Mouse (Mus musculus) embryonic fibroblast, embryonic 13.5 days (primary cell): ENCODE measurements around the gene 5031439G07Rik. TPM values are rescaled to one million over a fixed set of nuclear protein-coding genes. Genes with fewer than 3 reads are reported as not detected.

Experiments
- H3K27ac ChIP-seq: 2 replicates; pipeline ENCODE4 v1.5.1; 2012; ENCODE audit warnings: low read length, control low read depth, inconsistent platforms; ENCODE audit not compliant: insufficient read depth
- H3K4me1 ChIP-seq: 2 replicates; pipeline ENCODE4 v1.6.1; 2011; ENCODE audit warnings: low read length; ENCODE audit not compliant: control insufficient read depth, insufficient read depth
- H3K4me3 ChIP-seq: 2 replicates; pipeline ENCODE4 v1.5.1; 2011; ENCODE audit warnings: mild to moderate bottlenecking, control low read depth, low read length; ENCODE audit not compliant: insufficient read depth
- CTCF ChIP-seq: IDR thresholded peaks from 2 replicates; pipeline ENCODE4 v1.5.1; 2011; ENCODE audit warnings: mild to moderate bottlenecking, control low read depth, low read length, moderate library complexity, borderline replicate concordance; ENCODE audit not compliant: insufficient read depth
- POLR2A ChIP-seq: IDR thresholded peaks from 2 replicates; pipeline ENCODE4 v1.6.1; 2011; ENCODE audit warnings: low read depth, mild to moderate bottlenecking, control low read depth, low read length, moderate library complexity
- polyA plus RNA-seq: library from polyadenylated mRNA; stranded (reverse); fragments of >200 nt; gene quantifications from 2 replicates; pipeline ENCODE4 v1.2.4, GENCODE M21; 2011; ENCODE audit warnings: low read depth; ENCODE audit not compliant: missing spikeins, insufficient read length

The 5031439G07Rik gene
- polyA plus RNA-seq, 1 experiment: 23.5 TPM

GRCm38 (mm10) chr15:84995041-84995440 lies 6.7 kb upstream of the 5031439G07Rik start:
- H3K27ac ChIP-seq: no peak overlapping the region
- H3K4me1 ChIP-seq: no peaks in the 10 kb centered on the region
- TF ChIP-seq CTCF (no peak), POLR2A (no peak)
- no peak overlapping the region for H3K4me3 ChIP-seq

- Histone ChIP-seq H3K4me1 (no peaks in the 10 kb centered on the region), H3K4me3 (no peak overlapping the region), H3K27ac (no peak overlapping the region)
- TF ChIP-seq CTCF (no peak), POLR2A (no peak)
Observed at GRCm38 (mm10) chr15:84994498-84994897, 6.1 kb upstream of the 5031439G07Rik start.

- H3K4me3 ChIP-seq: no peak overlapping the region
- no peak overlapping the region for H3K27ac ChIP-seq
- TF ChIP-seq CTCF: no peak
- no peak for TF ChIP-seq POLR2A
- H3K4me1 ChIP-seq: peaks cover 7% of the 10 kb centered on the region; the same call in 1 of the 2 replicates
Observed at GRCm38 (mm10) chr15:84989771-84990170, 1.4 kb upstream of the 5031439G07Rik start.

GRCm38 (mm10) chr15:84989098-84989497 lies 747 bp upstream of the 5031439G07Rik start:
- peaks cover 8% of the 10 kb centered on the region; the same call in 1 of the 2 replicates for H3K4me1 ChIP-seq
- TF ChIP-seq CTCF (no peak), POLR2A (no peak)

GRCm38 (mm10) chr15:84987020-84987815 lies 1.1 kb downstream of the 5031439G07Rik start:
- H3K4me3 ChIP-seq: peak overlapping the region; percentile 88
- no peak for TF ChIP-seq POLR2A
- no peak for TF ChIP-seq CTCF
- H3K27ac ChIP-seq: no peak overlapping the region
- H3K4me1 ChIP-seq: peaks cover 15% of the 10 kb centered on the region

More at GRCm38 (mm10) chr15:84989098-84989497, 747 bp upstream of the 5031439G07Rik start:
- no peak overlapping the region for H3K4me3 ChIP-seq
- H3K27ac ChIP-seq: no peak overlapping the region

- H3K27ac ChIP-seq: no peak overlapping the region
- peaks cover 15% of the 10 kb centered on the region for H3K4me1 ChIP-seq
- TF ChIP-seq CTCF: no peak
- no peak for TF ChIP-seq POLR2A
- H3K4me3 ChIP-seq: peak overlapping the region; percentile 88
Observed at GRCm38 (mm10) chr15:84986171-84987019, 2.0 kb downstream of the 5031439G07Rik start.

GRCm38 (mm10) chr15:84985516-84986160 lies 2.7 kb downstream of the 5031439G07Rik start:
- Histone ChIP-seq H3K4me3 (no peak overlapping the region), H3K27ac (no peak overlapping the region), H3K4me1 (peaks cover 15% of the 10 kb centered on the region)
- TF ChIP-seq POLR2A (no peak), CTCF (no peak)

- TF ChIP-seq POLR2A: no peak
- TF ChIP-seq CTCF: no peak
- H3K27ac ChIP-seq: no peak overlapping the region
Observed at GRCm38 (mm10) chr15:84983721-84984120, 4.6 kb downstream of the 5031439G07Rik start.

GRCm38 (mm10) chr15:84982888-84983287 lies 5.5 kb downstream of the 5031439G07Rik start:
- Histone ChIP-seq H3K27ac (no peak overlapping the region), H3K4me1 (peaks cover 8% of the 10 kb centered on the region), H3K4me3 (no peak overlapping the region)
- TF ChIP-seq CTCF (no peak), POLR2A (no peak)

More at GRCm38 (mm10) chr15:84983721-84984120, 4.6 kb downstream of the 5031439G07Rik start:
- H3K4me1 ChIP-seq: peaks cover 12% of the 10 kb centered on the region
- H3K4me3 ChIP-seq: no peak overlapping the region
